26 mouse cellular contexts compared by ENCODE assay signal in the genomic region with DNA sequence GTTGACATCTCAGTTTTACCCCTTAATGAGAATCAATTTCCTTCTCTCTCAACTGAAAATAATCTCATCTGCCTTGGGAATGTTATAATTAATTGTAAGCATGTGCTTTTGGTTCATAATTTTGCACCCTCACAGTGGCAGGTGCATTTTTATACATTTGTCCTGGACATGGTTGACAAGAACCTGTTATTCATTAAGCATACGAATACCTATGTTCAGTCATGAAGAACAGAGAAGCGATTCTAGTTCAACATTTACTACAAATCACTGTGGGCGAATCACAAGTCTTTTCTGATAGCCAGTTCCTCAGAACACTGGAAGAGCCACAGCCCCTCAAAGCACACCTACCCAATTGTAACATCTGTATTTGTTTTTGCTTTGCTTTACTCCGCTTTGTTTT.
DNase-seq lines count a peak whose midpoint lies in the region; ATAC-seq and TF ChIP-seq lines count a peak whose summit lies in the region.
"Had no signal": no experiment of that assay in that cellular context is flagged by ENCODE, and none has a peak within 500 bp of the region (broad histone marks: within the 10 kb centered on the region; RNA-seq: fewer than 3 reads in every experiment).

No protein-coding gene starts in this region.

- TF ChIP-seq CTCF in kidney, postnatal 0 days (IDR thresholded peaks at IDR 0.05; ENCODE audit: low read depth) = no peak

- no peaks in the 10 kb centered on the region for H3K9me3 ChIP-seq in kidney, embryonic 14.5 days (ENCODE audit: control insufficient read depth, low read length)
- H3K9me3 ChIP-seq in kidney, postnatal 0 days (replicated peaks; ENCODE audit: low read length) = no peaks in the 10 kb centered on the region
- H3K9me3 ChIP-seq: embryonic facial prominence, embryonic 10.5 days; embryonic facial prominence, embryonic 13.5 days; forebrain, embryonic 12.5 days; forebrain, embryonic 15.5 days; heart, embryonic 10.5 days; heart, embryonic 13.5 days; hindbrain, embryonic 15.5 days had no signal

- no peaks in the 10 kb centered on the region for H3K27me3 ChIP-seq in kidney, embryonic 14.5 days (ENCODE audit: control insufficient read depth, insufficient read depth, low read length)
- H3K27me3 ChIP-seq in kidney, postnatal 0 days (ENCODE audit: insufficient read depth, low read length) = no peaks in the 10 kb centered on the region
- H3K27me3 ChIP-seq: embryonic facial prominence, embryonic 13.5 days; forebrain, embryonic 12.5 days; forebrain, embryonic 15.5 days; heart, embryonic 13.5 days; hindbrain, embryonic 15.5 days had no signal

- DNase-seq in kidney, adult 11 months = peak; percentile 4
- DNase-seq in kidney, adult 18-20 months = no peak
- DNase-seq in kidney, postnatal 4 days = no peak
- peak; percentile 33 for DNase-seq in kidney, postnatal 0 days (ENCODE audit: low spot score)
- DNase-seq in urinary bladder, adult 18-20 months (ENCODE audit: low spot score in 2 of 2) = no peak
- DNase-seq: adrenal gland, adult 8-10 months; adrenal gland, postnatal 25 days; cerebellum, adult 11-12 months; cerebellum, adult 8-10 months; cerebellum, postnatal 10 days; cerebellum, postnatal 36 days; embryo, embryonic 11 days; gastrocnemius, postnatal 36 days; heart, adult 2 months; heart, postnatal 14 days; heart, postnatal 4 days had no signal

- no peaks in the 10 kb centered on the region for H3K4me1 ChIP-seq in kidney, embryonic 14.5 days (ENCODE audit: control insufficient read depth, insufficient read depth, low read length)
- no peaks in the 10 kb centered on the region for H3K4me1 ChIP-seq in kidney, postnatal 0 days (replicated peaks; ENCODE audit: insufficient read depth, low read length)
- H3K4me1 ChIP-seq: embryonic facial prominence, embryonic 10.5 days; embryonic facial prominence, embryonic 13.5 days; forebrain, embryonic 12.5 days; forebrain, embryonic 15.5 days; heart, embryonic 10.5 days; heart, embryonic 13.5 days; hindbrain, embryonic 15.5 days had no signal

- no peak overlapping the region for H3K27ac ChIP-seq in kidney, embryonic 14.5 days (ENCODE audit: low read depth, low read length)
- peak overlapping the region; percentile 66; the same call in 1 of the 2 replicates for H3K27ac ChIP-seq in kidney, postnatal 0 days
- H3K27ac ChIP-seq: embryonic facial prominence, embryonic 10.5 days; embryonic facial prominence, embryonic 13.5 days; forebrain, embryonic 12.5 days; forebrain, embryonic 15.5 days; heart, adult 2 months; heart, embryonic 10.5 days; heart, embryonic 13.5 days; hindbrain, embryonic 15.5 days had no signal

- no peaks in the 10 kb centered on the region for H3K36me3 ChIP-seq in kidney, embryonic 14.5 days (ENCODE audit: control insufficient read depth, insufficient read depth, low read length)
- H3K36me3 ChIP-seq in kidney, postnatal 0 days (ENCODE audit: insufficient read depth, low read length) = no peaks in the 10 kb centered on the region
- H3K36me3 ChIP-seq: embryonic facial prominence, embryonic 10.5 days; embryonic facial prominence, embryonic 13.5 days; forebrain, embryonic 12.5 days; forebrain, embryonic 15.5 days; heart, embryonic 10.5 days; heart, embryonic 13.5 days; hindbrain, embryonic 15.5 days had no signal

- H3K9ac ChIP-seq in kidney, embryonic 14.5 days (ENCODE audit: low read depth, low read length) = no peak overlapping the region
- H3K9ac ChIP-seq in kidney, postnatal 0 days (ENCODE audit: low read depth, low read length) = no peak overlapping the region
- H3K9ac ChIP-seq: embryonic facial prominence, embryonic 13.5 days; forebrain, embryonic 12.5 days; forebrain, embryonic 15.5 days; heart, embryonic 13.5 days; hindbrain, embryonic 15.5 days had no signal

- H3K4me2 ChIP-seq in kidney, embryonic 14.5 days (replicated peaks; ENCODE audit: low read depth, low read length) = no peak overlapping the region
- H3K4me2 ChIP-seq in kidney, postnatal 0 days (ENCODE audit: low read length) = no peak overlapping the region
- H3K4me2 ChIP-seq: embryonic facial prominence, embryonic 13.5 days; forebrain, embryonic 12.5 days; forebrain, embryonic 15.5 days; heart, embryonic 13.5 days; hindbrain, embryonic 15.5 days had no signal

- WGBS in kidney, embryonic 14.5 days = 63% methylated on average over 4 of the region's 4 CpGs
- 56% methylated on average over 4 of the region's 4 CpGs for WGBS in kidney, postnatal 0 days

- peak; percentile 52; the same call in 1 of the 2 replicates for ATAC-seq in kidney, embryonic 14.5 days (ENCODE audit: low FRiP score, low TSS enrichment)
- ATAC-seq in kidney, postnatal 0 days (replicated peaks; ENCODE audit: low FRiP score, low read depth) = peak; percentile 78
- ATAC-seq: activated CD4-positive, CD25-positive, alpha-beta regulatory T cell, adult 4 months; forebrain, embryonic 15.5 days had no signal

- no peak overlapping the region for H3K4me3 ChIP-seq in kidney, embryonic 14.5 days (ENCODE audit: low read length)
- H3K4me3 ChIP-seq in kidney, postnatal 0 days (replicated peaks; ENCODE audit: low read depth, low read length) = no peak overlapping the region
- H3K4me3 ChIP-seq: embryonic facial prominence, embryonic 10.5 days; embryonic facial prominence, embryonic 13.5 days; erythroblast, embryonic 14.5 days; forebrain, embryonic 12.5 days; forebrain, embryonic 15.5 days; heart, adult 2 months; heart, embryonic 10.5 days; heart, embryonic 13.5 days; hindbrain, embryonic 15.5 days had no signal

Comparison
In these comparisons a context has a peak if more than half of its experiments do, and no peak if none do; other contexts are left out.
1. DNase-seq: peak in kidney, adult 11 months (single experiment) and kidney, postnatal 0 days (single experiment); none in kidney, adult 18-20 months (single experiment), kidney, postnatal 4 days (0 of 2) and urinary bladder, adult 18-20 months (0 of 2).